Mouse (Mus musculus) kidney, postnatal 14 days (tissue): ENCODE measurements around the gene Kif21b.
A peak's percentile ranks its signal among the peaks of the same experiment; 100 is the strongest.

Experiments used
- DNase-seq: peaks from one replicate; pipeline ENCODE4 v3.0.0; 2022; ENCODE audit warnings: mixed read lengths

The Kif21b gene

DNA sequence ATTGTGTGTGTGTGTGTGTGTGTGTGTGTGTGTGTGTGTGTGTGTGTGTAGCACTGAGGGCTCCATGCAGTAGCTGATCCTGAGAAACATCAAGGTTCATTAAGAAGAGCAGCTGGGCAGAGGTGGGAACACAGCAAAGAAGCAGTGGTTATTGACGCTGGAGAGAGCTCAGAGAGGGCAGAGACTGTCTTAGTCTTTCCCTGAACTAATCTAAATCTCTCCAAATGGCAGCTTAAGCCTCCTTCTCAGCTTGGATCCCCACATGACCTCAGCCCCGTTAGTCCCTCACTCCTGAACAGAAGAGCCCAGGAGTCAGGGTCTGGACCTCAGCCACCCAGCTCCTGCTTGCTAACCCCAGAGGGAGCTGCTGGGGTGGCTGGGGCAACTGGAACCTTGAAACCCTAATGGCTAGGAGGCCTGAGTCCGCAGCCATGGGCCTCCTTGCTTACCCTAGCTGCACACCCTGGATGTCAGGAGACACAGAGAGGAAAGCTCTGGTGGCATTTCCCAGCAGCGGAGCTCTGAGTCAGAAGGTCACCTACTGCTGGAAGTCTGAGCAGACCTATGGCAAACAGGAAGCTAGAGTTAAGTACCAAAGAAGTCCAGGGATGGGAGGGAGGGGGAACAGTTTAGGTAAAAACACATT is 2.1 kb upstream of the Kif21b start:
- DNase-seq: no peak

GRCm38 (mm10) chr1:136130107-136130506 is 1.1 kb upstream of the Kif21b start:
- DNase-seq: no peak

GRCm38 (mm10) chr1:136131603-136132291 is 558 bp downstream of the Kif21b start:
- no peak for DNase-seq

DNA sequence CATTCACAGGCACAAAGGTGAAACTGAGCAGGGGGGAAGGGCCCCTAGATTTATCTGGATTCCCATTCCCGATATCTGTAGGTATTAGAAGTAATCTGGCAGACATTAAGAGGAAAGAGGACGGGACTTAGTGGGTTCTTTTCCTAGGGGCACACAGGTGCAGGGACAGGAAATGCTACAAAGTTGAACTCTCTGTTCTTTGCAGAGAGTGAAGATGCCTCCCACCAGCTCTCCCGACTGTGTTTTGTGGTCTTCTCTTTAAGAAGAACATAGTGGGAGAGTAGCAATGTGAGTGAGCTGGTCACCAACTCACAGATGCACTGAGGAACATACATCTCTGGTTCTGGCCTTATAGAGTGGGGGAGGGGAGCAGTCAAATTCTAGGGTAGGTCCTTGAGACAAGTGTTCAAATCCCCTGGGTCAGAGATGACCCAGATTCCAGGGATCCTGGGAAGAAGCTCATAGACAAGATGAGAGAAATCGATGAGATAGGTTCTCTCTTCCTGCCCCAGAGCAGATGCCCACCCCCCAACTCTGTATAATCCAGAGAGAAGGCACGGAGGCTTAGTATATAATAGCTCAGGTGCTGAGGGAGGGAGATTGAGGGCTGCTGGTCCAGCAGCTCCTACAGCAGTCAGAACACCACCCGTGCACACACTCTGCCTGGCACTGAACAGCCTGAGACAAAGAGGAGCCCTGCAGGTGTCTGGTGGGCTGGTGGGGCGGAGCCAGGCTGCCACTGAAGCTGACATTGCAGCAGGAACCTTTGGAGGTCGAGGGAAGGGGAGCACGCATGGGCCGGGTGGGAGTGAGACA is 1.4 kb downstream of the Kif21b start:
- no peak for DNase-seq

GRCm38 (mm10) chr1:136133570-136134240 is 2.5 kb downstream of the Kif21b start:
- peak; percentile 33 for DNase-seq

DNA sequence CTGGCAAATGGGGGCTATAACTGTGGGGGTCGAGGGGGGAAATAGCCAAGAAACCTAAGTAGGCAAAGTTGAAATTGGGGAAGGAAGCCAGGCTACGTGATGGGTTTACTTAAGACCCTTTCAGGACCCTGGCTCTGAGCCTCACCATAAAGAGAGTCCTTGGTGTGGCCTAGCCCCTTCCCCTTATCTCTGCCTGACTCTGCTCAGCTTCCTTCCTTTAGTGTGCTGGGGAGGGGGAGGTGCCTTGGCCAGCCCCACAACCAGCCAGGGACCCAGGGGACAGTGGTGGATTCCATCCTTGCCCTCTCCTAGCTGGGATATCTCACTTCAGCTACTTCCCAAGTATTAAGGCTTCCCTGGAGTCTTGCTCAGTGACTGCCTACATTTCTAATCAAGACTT is 3.4 kb downstream of the Kif21b start:
- no peak for DNase-seq

DNA sequence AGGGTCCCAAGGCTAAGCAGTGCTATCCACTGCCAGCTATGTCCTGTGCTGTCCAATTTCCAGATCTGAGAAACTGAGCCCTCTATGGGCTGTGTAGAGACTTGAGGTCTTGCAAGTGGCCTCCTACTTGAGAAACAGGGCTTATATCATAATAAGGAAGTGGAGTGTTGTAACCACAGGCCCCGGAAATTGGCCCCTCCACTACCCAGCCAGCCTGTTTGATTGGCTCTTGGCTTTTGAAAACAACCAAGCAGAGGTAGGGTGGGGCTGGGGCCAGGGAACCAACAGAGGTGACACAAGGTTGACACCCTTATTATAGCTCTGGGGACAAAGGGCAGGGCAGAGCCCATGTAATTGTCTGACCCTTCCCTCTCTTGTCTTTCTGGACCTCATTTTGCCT is 3.9 kb downstream of the Kif21b start:
- DNase-seq: no peak

DNA sequence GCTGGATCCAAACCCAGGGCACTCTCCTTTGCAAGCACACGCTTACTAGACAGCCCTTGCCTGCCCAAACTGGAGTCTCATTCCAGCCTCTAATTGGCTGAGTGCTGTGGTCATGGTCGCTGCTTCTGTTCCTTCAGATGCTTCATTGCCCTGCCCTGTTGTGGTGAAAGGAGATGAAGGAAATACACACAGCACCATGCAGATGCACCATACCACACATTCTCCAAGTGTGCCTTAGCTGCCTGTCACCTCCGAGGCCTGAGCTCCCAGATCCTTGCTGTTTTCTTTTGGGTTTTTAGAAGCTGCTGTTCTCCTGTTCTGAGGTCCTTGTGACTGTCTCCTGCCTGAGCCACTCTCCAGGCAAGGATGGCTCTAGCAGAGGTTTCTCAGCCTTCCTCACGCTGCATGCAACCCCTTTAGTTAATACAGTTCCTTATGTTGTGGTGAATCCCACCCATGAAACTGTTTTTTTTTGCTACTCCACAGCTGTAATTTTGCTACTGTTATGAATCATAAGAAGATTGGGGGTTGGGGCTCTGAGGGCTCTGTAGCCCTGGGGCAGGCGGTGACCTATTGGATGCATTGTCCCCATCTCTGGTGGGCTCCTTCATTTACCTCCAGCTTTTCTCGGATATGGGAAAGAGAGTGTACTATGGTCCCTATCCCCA is 4.7 kb downstream of the Kif21b start:
- no peak for DNase-seq

- no peak for DNase-seq
These were observed 5.4 kb downstream of the Kif21b start for GRCm38 (mm10) chr1:136136547-136136946.

GRCm38 (mm10) chr1:136137071-136137531 is 5.9 kb downstream of the Kif21b start:
- no peak for DNase-seq

DNA sequence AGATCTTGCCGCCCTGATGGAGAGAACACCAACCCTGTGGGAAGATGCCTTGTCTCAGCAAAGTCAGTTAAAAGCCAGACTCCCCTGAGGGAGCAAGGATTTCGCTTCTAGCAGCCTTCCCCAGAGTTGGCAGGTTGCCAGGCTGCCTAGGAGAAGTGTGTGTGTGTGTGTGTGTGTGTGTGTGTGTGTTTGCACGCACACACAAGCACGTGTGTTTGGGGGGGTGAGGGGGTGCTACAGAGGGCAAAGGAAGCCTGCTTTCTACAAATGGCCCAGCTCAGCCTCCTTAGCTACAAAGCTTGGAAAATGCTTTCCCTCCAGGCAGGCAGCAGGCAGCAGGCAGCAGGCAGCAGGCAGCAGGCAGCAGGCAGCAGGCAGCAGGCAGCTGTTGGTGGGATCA is 6.4 kb downstream of the Kif21b start:
- peak; percentile 68 for DNase-seq

DNA sequence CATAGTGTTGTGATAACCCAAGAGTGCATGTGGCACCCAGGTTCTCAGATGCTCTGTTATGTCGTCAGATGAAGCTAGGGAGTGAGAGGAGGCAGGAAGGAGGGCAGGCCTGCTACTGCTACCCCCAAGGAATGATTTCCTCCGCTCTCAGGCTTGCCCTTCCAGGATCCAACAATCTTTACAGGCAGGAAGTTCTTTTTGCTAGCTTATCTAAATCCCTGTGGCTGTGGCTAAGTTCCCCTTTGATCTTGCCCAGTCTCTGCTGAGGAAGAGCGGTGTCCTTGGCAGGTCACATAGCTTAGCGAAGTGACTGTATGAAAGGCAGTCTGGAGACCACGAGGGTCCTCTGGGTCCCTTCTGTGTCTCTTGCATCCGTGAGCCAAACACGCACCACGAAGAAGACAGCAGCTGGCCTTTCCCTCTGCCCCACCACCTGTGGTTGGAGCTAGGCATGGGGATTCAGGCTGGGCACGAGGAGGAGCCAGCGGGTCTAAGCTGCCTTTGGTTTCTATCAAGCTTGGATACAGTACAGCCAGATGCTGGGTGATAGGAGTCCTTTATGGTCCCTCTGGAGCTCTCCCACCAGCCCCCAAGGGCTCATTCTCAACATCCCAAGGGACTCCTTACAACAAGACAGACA is 7.1 kb downstream of the Kif21b start:
- DNase-seq: no peak

DNA sequence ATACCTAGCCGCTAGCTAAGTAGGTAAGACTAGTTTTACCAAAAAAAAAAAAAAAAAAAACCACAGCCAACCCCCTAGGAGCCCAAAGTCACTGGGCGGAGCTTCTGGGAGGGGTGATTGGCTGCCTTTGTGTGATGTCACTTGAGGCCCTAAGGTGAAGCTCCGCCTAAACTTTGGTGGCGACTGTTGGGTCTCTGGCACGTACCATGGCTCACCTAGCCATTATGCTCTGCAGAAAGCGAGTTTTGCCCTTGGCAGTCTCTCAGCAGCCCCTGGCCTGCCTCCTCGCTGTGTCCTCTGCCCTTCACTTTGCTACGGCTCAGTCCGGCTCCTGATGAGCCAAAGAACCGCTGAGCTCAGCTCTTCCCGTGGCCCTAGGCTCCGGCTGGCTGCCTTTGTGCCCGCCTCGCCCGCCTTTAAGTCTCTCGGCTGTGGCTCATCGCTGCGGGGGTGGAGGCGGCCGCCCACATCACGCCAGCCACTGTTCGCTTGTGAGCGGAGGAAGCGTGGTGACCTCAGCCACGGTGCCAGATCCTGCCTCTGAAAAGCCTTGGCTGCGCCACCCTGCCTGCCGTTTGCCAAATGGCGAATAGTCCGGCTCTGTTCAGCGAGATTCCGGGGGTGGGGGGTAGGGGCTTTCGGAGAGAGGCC is 8.9 kb downstream of the Kif21b start:
- DNase-seq: peak; percentile 85

DNA sequence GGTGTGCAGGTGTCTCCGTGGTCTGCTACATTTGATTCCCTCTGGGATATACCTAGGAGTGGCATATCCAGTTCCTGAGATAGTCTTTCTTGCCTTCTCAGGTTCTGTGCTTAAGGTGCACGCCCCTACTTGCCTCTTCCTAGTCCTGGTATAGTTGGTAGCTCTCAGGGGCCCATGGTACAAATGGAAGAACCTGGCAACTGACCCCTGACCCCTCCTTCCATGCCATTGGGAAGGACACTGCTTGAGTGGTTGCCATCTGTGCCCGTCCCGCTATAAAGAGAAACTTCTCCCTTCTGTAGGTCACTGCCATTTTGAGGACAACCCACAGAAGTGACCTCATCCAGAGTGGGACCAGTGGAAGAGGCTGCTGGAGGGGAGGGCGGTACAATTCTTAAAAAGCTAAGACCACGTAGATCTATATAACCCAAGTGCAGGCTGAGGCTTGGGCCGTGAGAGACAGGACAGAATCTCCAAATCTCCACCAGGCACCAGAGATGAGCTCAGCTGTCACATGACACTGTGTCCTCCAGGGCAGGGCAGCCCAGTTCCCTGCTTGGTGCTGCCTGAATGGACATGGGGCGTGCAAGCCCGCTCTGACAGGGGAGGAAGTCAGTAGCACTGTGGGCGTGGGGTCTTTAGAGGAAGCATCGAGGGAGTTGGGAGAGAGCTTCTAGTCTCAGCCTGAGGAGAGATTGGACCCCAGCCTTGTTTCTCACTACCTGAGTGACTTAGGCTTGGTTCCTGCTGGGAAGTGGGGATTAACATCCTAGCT is 10.2 kb downstream of the Kif21b start:
- DNase-seq: no peak

DNA sequence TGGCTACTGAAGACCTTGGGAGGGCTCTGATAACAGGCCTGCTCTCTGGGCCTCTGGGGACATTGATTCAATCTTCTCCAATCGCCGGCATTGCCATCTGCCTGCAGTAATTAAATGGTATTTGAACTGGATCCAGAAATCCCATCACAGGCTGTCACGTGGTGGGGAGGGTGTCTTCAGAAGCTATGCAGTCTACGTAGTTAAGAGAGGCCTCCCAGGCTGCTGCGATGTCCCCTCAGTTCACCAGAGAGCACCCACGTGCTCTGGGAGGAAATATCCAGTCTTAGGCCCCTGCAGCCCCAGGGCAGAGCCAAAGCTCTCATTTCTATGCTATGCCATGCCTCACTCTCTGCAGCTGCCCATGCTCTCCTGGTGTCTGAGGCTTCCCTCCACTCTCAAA is 11.1 kb downstream of the Kif21b start:
- DNase-seq: peak; percentile 18

DNA sequence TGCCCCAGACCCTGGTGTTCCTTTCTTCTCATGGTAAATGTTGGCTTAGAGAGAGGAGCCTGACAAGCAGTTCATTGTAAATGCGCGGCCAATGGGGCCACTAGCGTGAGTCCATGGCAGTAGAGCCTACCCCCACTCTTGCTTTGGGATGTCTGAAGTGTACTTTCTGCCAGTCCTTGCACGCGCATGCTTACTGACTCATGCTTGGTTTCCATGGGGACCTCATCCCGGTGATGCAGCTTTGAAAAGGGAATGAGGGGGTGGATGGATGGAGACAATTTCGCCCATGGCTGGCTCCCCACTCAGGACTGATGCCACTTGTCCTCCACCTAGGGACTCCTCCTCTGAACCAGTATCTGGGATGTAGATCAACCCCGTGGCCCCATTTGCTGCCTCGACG is 12.3 kb downstream of the Kif21b start:
- no peak for DNase-seq

DNA sequence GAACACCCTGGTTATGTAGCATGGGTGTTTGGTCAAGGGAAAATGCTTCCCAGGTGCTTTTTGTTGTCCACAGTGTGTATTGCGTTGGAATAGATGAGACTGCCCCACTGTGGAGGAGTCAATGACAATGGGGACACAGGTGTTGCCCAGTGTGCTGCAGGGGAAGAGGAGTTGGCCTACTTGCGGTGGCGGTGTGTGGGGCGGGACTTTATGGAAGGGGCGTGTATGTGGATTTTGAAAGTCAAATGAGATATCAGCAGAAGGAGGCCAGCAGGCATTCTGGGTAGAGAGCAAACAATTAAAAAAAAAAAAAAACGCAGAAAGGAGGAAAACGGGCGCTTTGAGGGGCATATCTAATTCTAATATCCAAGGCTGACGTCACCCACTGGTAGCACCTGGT is 18.5 kb downstream of the Kif21b start:
- no peak for DNase-seq

- no peak for DNase-seq
These were observed 20.2 kb downstream of the Kif21b start for GRCm38 (mm10) chr1:136151371-136151770.

GRCm38 (mm10) chr1:136156304-136156703 is 25.1 kb downstream of the Kif21b start:
- DNase-seq: no peak

DNA sequence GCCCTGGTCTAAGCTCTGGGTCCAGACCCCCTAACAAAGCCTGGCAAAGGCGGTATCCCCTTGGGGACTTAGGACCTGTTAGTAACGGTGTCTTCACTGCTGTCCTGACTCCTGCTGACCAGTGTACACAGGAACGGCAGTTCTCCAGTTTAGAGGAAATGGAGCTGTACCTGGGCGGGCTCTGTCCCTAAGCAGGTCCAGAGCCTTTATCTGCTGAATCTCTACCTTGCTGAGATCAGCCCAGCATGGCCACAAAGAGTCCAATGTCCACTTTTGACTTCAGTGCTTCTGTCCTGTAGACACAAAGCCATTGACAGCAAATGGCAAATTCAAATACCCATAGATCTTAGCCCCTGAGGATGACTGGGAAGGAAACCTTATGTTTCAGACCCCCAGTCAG is 25.8 kb downstream of the Kif21b start:
- no peak for DNase-seq

GRCm38 (mm10) chr1:136159830-136160229 is 28.6 kb downstream of the Kif21b start:
- no peak for DNase-seq
